Mouse (Mus musculus) heart, embryonic 16.5 days (tissue): ENCODE results near the gene Fem1b. TPM values are rescaled to one million over a fixed set of nuclear protein-coding genes. Genes with fewer than 3 reads are reported as not detected.
A peak's percentile ranks its signal among the peaks of the same experiment; 100 is the strongest.

Source experiments
- ATAC-seq: fragments of 200-750 bp; cut with Nextera tagmentation; replicated peaks from 2 replicates; pipeline ENCODE4 v1.8.0; 2017; ENCODE audit warnings: moderate number of reproducible peaks; ENCODE audit not compliant: insufficient read depth, low FRiP score; ENCODE audit errors: extremely low read depth
- H3K27ac ChIP-seq: fragments of 300-500 bp; sonication (generic); 2 replicates; pipeline ENCODE4 v1.5.1; 2014; ENCODE audit warnings: mild to moderate bottlenecking, low read length, control low read depth, moderate library complexity
- H3K27me3 ChIP-seq: fragments of 300-500 bp; sonication (generic); 2 replicates; pipeline ENCODE4 v1.6.1; 2014; ENCODE audit warnings: low read length, mixed read lengths; ENCODE audit not compliant: control insufficient read depth, insufficient read depth
- H3K36me3 ChIP-seq: fragments of 300-500 bp; sonication (generic); 2 replicates; pipeline ENCODE4 v1.6.1; 2014; ENCODE audit not compliant: control insufficient read depth, insufficient read depth
- H3K4me1 ChIP-seq: fragments of 300-500 bp; sonication (generic); 2 replicates; pipeline ENCODE4 v1.6.1; 2014; ENCODE audit warnings: low read length, mixed read lengths; ENCODE audit not compliant: control insufficient read depth, insufficient read depth
- H3K4me2 ChIP-seq: fragments of 300-500 bp; sonication (generic); 2 replicates; pipeline ENCODE4 v1.6.1; 2014; ENCODE audit warnings: low read depth, mild to moderate bottlenecking, control low read depth, low read length
- H3K4me3 ChIP-seq: fragments of 300-500 bp; sonication (generic); 2 replicates; pipeline ENCODE4 v1.5.1; 2014; ENCODE audit warnings: mild to moderate bottlenecking, control low read depth, low read length
- H3K9ac ChIP-seq: fragments of 300-500 bp; sonication (generic); 2 replicates; pipeline ENCODE4 v1.6.1; 2014; ENCODE audit warnings: low read length, control low read depth
- H3K9me3 ChIP-seq: fragments of 300-500 bp; sonication (generic); replicated peaks from 2 replicates; pipeline ENCODE4 v1.6.1; 2016; ENCODE audit warnings: low read length; ENCODE audit not compliant: control insufficient read depth
- WGBS: fragments of 180-500 bp; shearing (Covaris S2); extraction: QIAGEN DNeasy Blood & Tissue Kit; methylation state at CpG from one replicate; pipeline ENCODE4 v1.1.7; 2014; 5-methylcytosine and 5-hydroxymethylcytosine counted together
- polyA plus RNA-seq: library from polyadenylated mRNA; unstranded; fragments of >200 nt; fragmentation: Nextera tagmentation; extraction: Ambion mirVana; gene quantifications from 2 replicates; pipeline ENCODE4 v1.2.1, GENCODE M21; 2015

Fem1b gene
- polyA plus RNA-seq, 1 experiment from 2014 or later: 12.1 TPM

DNA sequence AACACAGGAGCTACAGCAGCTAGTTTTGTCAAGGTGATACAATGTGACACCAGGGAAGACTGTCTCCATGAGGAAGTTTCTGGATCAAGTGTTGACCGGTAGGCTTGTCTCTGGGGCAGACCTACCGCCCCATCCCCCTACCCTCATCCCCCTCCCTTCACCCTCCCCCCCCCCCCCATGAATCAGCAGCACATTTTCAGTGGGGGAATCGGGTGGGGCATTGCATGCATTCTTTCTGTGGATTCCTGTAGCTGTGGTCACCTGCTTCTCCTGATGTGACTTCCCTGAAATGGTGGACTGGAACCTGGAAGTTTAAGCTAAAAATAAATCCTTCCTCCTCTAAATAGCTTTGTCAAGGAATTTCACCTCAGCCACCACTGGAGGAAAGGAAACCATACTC, 7.8 kb upstream of the Fem1b start:
- no peak overlapping the region for H3K4me3 ChIP-seq
- no peak overlapping the region for H3K9ac ChIP-seq
- no peak overlapping the region for H3K27ac ChIP-seq
- no peak for ATAC-seq
- WGBS: 63% methylated on average over 3 of the region's 3 CpGs
- H3K9me3 ChIP-seq: no peaks in the 10 kb centered on the region
- H3K36me3 ChIP-seq: no peaks in the 10 kb centered on the region
- H3K27me3 ChIP-seq: no peaks in the 10 kb centered on the region
- H3K4me2 ChIP-seq: no peak overlapping the region
- peaks cover 23% of the 10 kb centered on the region for H3K4me1 ChIP-seq

DNA sequence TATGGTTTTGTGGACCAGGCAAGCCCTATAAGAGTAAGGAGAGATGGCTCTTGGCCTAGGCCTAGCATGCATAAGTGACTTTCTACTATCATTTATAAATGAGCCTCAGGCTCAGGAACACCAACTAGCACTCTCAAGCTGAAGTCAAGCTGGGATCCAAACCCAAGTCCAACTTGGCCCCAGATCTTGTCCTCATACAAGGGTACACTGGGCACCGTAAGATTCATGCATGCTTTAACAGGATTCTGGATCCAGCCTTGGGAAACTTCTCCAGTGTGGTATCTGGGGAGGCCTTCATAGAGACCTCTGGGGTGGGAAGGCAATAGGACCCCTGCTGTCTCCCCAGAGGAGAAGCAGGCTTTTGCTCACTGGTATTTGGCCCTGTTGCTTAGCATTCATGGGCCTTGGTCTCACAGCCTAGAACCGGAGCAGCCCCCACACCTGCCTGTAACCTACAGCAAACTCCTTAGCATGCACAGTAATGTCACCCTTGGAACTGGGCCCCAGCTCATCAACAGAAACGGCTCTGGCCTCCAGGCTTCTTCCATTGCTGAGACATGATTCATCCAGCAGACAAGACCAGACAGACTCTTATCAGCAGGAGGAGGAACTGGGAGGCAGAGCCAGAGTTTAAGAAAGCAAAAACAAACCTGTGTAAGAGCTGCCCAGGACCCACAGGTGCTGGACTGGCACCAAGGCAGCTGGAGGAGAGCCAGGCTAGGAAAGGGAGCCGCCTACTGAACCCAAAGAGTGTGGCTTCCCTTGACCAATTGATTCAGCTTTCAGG, 6.3 kb upstream of the Fem1b start:
- Histone ChIP-seq H3K27me3 (no peaks in the 10 kb centered on the region), H3K9ac (peak overlapping the region; percentile 34; the same call in 1 of the 2 replicates), H3K9me3 (no peaks in the 10 kb centered on the region), H3K4me1 (peaks cover 23% of the 10 kb centered on the region), H3K36me3 (no peaks in the 10 kb centered on the region), H3K4me2 (no peak overlapping the region), H3K4me3 (no peak overlapping the region), H3K27ac (peak overlapping the region; percentile 76)
- ATAC-seq: peak; percentile 11; the same call in 1 of the 2 replicates
- WGBS: 67% methylated on average over 4 of the region's 4 CpGs

DNA sequence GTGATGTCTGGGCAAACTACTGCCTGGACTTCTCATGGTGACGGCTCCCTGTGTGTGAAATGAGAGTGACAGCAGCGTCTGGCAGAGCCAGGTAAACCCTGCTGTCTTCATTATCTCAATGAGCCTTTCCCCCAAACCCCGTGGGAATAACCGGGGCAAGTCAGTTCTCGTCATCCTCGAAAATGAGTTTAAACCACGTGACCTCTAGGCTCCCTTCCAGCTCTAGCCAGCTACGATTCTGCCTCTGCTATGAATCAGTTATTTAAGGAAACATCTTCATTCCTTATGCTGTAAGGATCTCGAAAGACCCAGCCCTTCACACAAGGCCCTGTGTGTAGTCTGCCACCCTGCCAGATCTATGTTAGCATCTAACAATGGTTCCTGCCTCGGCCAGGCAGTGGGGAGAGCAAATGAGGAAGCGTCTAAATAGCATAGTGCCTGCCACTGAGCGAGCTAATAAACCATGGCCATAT, 5.4 kb upstream of the Fem1b start:
- H3K4me2 ChIP-seq: peak overlapping the region; percentile 54; the same call in 1 of the 2 replicates
- peak overlapping the region; percentile 12; the same call in 1 of the 2 replicates for H3K4me3 ChIP-seq
- H3K9ac ChIP-seq: peak overlapping the region; percentile 34
- WGBS: 33% methylated on average over 12 of the region's 12 CpGs
- no peaks in the 10 kb centered on the region for H3K9me3 ChIP-seq
- peaks cover 27% of the 10 kb centered on the region for H3K4me1 ChIP-seq
- ATAC-seq: peak; percentile 53
- H3K27me3 ChIP-seq: no peaks in the 10 kb centered on the region
- no peaks in the 10 kb centered on the region for H3K36me3 ChIP-seq
- H3K27ac ChIP-seq: peak overlapping the region; percentile 76

DNA sequence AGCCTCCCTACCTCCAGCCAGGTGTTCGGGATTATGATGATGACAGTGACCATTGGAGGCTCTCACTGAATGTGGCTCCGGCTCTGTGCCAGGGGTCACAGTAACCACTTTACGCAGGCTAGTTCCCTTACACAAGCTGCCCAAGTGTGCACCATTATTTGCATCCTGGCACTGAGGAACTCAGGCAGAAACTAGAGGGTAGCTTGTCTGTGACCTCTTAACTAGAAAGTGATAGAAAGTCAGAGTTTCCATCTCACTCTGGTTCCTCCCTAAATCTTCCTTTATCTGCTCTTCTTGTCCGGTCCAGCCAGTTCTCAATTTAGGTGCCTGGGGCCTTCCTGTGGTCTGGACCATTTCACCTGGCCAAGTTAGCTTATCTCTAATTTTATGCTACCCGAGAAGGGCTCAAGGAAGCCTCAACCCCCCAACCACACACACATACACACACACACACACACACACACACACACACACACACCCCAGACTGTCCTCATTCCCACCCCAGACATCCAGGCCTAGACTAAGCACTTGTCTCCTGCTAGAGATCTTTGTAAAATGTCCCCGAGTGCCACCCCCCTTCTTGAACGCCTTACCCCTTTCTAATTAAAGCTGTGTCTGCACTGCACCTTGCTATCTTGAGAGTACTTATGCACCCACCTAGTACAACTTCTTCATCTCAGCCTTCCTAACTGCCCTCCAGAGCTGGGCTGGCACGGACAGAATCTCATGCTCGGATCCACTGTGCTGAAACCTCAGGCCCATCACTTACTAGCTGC, 4.8 kb upstream of the Fem1b start:
- Histone ChIP-seq H3K27ac (peak overlapping the region; percentile 76), H3K36me3 (no peaks in the 10 kb centered on the region), H3K4me1 (peaks cover 28% of the 10 kb centered on the region), H3K4me3 (peak overlapping the region; percentile 12; the same call in 1 of the 2 replicates), H3K9me3 (no peaks in the 10 kb centered on the region), H3K9ac (peak overlapping the region; percentile 5; the same call in 1 of the 2 replicates), H3K4me2 (peak overlapping the region; percentile 54; the same call in 1 of the 2 replicates), H3K27me3 (no peaks in the 10 kb centered on the region)
- WGBS: 57% methylated on average over 9 of the region's 9 CpGs
- ATAC-seq: no peak

DNA sequence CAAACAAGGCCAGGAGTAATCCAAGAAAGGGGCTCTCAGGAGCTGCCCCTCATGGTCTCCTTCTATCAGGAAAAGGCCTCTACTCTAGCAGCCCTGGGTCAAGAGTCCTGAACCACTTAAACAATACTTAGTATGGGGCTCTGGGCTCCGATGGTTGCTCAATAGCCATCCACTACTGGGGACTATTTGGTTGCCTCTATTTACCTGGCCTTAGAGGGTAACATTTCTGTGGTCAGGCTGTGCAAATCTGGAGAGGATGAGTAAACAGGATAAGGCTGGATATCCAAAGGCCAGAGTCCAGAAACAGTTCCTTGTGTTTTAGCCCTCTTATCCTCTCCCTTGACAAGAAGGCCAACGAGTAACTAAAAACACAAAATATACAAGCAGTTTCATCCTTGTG, 3.0 kb upstream of the Fem1b start:
- Histone ChIP-seq H3K9ac (no peak overlapping the region), H3K4me2 (no peak overlapping the region), H3K4me1 (peaks cover 32% of the 10 kb centered on the region), H3K36me3 (no peaks in the 10 kb centered on the region), H3K9me3 (no peaks in the 10 kb centered on the region), H3K27ac (no peak overlapping the region), H3K27me3 (no peaks in the 10 kb centered on the region), H3K4me3 (no peak overlapping the region)
- 71% methylated on average over 2 of the region's 2 CpGs for WGBS
- no peak for ATAC-seq

DNA sequence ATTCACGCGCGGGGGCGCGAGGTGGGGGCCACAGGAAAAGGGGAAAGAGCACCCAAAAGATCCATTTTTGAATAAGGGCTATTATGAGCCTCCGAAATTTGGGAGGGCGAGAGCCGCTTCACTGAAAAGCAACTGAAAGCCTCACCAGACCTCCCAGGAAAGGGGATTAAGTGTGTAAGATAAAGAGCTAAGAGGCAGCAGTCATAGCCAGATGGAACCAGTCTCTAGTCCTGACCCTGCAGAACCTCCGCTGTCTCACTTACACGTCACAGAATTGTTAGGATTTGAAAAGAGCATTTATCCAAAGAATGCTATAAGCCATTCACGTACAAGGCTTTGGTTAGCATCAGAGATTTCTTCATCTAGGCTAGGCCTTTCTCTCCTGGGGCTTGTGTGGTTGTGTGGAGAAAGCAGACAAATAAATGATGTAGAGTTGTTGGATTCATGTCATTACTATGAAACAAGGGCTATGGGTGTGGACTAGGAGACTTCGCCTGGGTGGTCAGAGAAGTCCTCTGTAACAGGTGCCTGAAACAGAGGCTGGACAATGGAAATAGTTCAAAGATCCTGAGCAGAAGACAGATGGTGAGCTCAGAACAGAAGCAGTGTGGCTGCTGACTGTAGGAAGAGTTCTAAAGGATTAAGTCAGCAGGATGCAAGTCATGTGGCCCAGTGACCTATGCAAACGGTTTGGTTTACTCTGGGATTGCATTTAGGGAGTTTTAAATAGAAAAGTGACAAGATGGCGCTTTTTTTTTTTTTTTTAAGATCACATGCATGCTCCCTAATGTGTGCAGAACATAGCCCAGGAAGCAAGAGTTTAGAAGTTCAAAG, 699 bp upstream of the Fem1b start:
- Histone ChIP-seq H3K4me2 (peak overlapping the region; percentile 94), H3K36me3 (no peaks in the 10 kb centered on the region; the same call in 1 of the 2 replicates), H3K4me1 (peaks cover 30% of the 10 kb centered on the region), H3K27me3 (no peaks in the 10 kb centered on the region), H3K27ac (peak overlapping the region; percentile 95), H3K9ac (peak overlapping the region; percentile 93), H3K9me3 (no peaks in the 10 kb centered on the region), H3K4me3 (peak overlapping the region; percentile 86)
- WGBS: 16% methylated on average over 14 of the region's 14 CpGs
- peak; percentile 14; the same call in 1 of the 2 replicates for ATAC-seq

DNA sequence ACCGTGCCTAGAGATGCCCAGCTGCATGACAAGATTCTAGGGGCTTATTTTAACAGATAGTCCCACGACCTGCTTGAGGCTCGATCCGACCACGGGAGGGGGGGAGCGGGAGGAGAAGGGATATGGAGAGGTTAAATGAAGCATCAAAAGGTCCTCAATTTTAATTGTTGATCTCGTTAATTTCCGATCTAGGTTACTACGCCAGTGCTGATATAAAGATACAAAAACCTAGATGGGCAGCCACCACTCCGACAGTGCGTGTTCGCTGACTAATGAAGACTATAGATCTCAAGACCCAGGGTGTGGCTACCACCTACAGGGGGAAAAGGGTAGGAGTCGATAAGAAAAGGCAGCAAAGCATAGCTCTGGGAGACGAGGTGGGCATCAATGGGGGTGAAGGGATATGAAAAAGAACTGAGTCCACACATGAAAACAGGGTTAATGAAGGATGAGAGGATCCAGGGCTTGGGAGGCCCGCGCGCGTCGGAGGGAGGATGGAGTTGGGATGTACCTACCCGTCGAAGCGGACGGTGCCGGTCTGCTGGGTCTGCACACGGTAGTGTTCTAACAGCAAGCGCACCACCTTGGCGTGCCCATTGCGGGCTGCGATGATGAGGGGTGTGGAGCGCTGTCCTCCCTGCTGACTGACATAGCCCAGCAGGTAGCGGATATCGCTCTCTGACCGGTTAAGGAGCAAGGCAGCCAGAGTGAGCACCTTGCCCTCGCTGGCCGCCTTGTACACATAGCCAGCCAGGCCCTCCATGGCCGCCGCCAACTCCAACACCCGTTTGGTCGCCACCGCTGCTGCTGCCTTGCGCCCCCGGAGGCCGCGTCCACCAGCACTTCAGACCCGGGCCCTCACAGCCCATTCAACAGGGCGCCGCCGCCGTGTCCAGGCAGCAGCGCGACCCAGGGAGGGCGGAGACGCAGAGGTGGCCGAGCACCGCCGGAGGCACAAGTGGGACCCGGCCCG, 905 bp downstream of the Fem1b start:
- under 1% methylated on average over 58 of the region's 58 CpGs for WGBS
- Histone ChIP-seq H3K9me3 (no peaks in the 10 kb centered on the region), H3K36me3 (no peaks in the 10 kb centered on the region; the same call in 1 of the 2 replicates), H3K9ac (peak overlapping the region; percentile 93), H3K27ac (peak overlapping the region; percentile 95), H3K27me3 (no peaks in the 10 kb centered on the region), H3K4me1 (peaks cover 19% of the 10 kb centered on the region), H3K4me2 (peak overlapping the region; percentile 94), H3K4me3 (peak overlapping the region; percentile 86)
- peak; percentile 52 for ATAC-seq

DNA sequence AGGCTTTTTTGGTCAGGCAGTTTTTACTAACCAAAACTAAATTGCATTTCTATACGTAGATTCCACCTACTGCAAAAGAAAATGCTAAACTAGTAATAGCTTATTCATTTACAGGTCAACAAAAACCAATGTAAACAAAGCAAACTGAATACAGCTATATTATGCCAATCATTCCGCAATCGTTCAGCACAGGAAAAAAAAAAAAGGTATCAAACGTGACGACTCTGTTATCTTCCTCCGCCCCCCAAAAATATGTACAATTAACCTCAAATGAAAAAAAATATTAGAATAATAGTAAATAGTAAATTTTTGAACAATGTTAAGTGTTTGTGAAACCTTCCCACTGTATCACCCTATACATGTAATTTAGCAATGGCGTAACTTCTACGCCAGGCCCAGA, 1.6 kb downstream of the Fem1b start:
- Histone ChIP-seq H3K4me1 (peaks cover 19% of the 10 kb centered on the region), H3K36me3 (no peaks in the 10 kb centered on the region; the same call in 1 of the 2 replicates), H3K9me3 (no peaks in the 10 kb centered on the region), H3K9ac (peak overlapping the region; percentile 93), H3K27me3 (no peaks in the 10 kb centered on the region), H3K4me3 (peak overlapping the region; percentile 86), H3K4me2 (peak overlapping the region; percentile 94), H3K27ac (no peak overlapping the region)
- 17% methylated on average over 8 of the region's 8 CpGs for WGBS
- ATAC-seq: no peak
